Mouse (Mus musculus): Measurements from ENCODE around the gene Trnau1ap. TPM values are rescaled to one million over a fixed set of nuclear protein-coding genes. Genes with fewer than 3 reads are reported as not detected.
"Not testable (repeated sequence)": the region's sequence is repeated elsewhere in the genome, so short reads cannot be mapped to it uniquely, and the experiment has no call there.

The Trnau1ap gene
- total RNA-seq, 2 experiments from 2014 or later = 36.3 to 37.8 TPM

GRCm38 (mm10) chr4:132302939-132303479 lies 26.3 kb downstream of the Trnau1ap start, which contains the start of gene Rab42:
TSS of gene Rab42 (minus strand) at chr4:132303385.
- ATAC-seq (replicated peaks; ENCODE audit: poor library complexity, severe bottlenecking) = peak; percentile 82

GRCm38 (mm10) chr4:132301965-132302938 lies 27.1 kb downstream of the Trnau1ap start:
- ATAC-seq (replicated peaks; ENCODE audit: poor library complexity, severe bottlenecking) = no peak

GRCm38 (mm10) chr4:132301486-132301885 lies 27.9 kb downstream of the Trnau1ap start:
- ATAC-seq (replicated peaks; ENCODE audit: poor library complexity, severe bottlenecking) = no peak

GRCm38 (mm10) chr4:132299849-132300248 lies 29.5 kb downstream of the Trnau1ap start:
- no peak for ATAC-seq (replicated peaks; ENCODE audit: poor library complexity, severe bottlenecking)

GRCm38 (mm10) chr4:132295696-132296390 lies 33.5 kb downstream of the Trnau1ap start:
- ATAC-seq (replicated peaks; ENCODE audit: poor library complexity, severe bottlenecking) = no peak

GRCm38 (mm10) chr4:132293682-132294240 lies 35.6 kb downstream of the Trnau1ap start:
- no peak for ATAC-seq (replicated peaks; ENCODE audit: poor library complexity, severe bottlenecking)

GRCm38 (mm10) chr4:132292988-132293387 lies 36.4 kb downstream of the Trnau1ap start:
- ATAC-seq (replicated peaks; ENCODE audit: poor library complexity, severe bottlenecking) = no peak

- ATAC-seq (replicated peaks; ENCODE audit: poor library complexity, severe bottlenecking) = no peak
Measured at GRCm38 (mm10) chr4:132291624-132292335, 37.6 kb downstream of the Trnau1ap start.

GRCm38 (mm10) chr4:132291056-132291455 lies 38.3 kb downstream of the Trnau1ap start:
- no peak for ATAC-seq (replicated peaks; ENCODE audit: poor library complexity, severe bottlenecking)

GRCm38 (mm10) chr4:132288840-132289239 lies 40.5 kb downstream of the Trnau1ap start:
- ATAC-seq (replicated peaks; ENCODE audit: poor library complexity, severe bottlenecking) = not testable (repeated sequence)

GRCm38 (mm10) chr4:132275949-132276348 lies 53.4 kb downstream of the Trnau1ap start:
- no peak for ATAC-seq (replicated peaks; ENCODE audit: poor library complexity, severe bottlenecking)

GRCm38 (mm10) chr4:132274156-132274862 lies 55.0 kb downstream of the Trnau1ap start, which contains the start of gene Taf12:
TSS of gene Taf12 (plus strand) at chr4:132274375.
- peak; percentile 73 for ATAC-seq (replicated peaks; ENCODE audit: poor library complexity, severe bottlenecking)

GRCm38 (mm10) chr4:132273166-132273565 lies 56.2 kb downstream of the Trnau1ap start:
- ATAC-seq (replicated peaks; ENCODE audit: poor library complexity, severe bottlenecking) = no peak

- peak; percentile 66 for ATAC-seq (replicated peaks; ENCODE audit: poor library complexity, severe bottlenecking)
Measured at GRCm38 (mm10) chr4:132269740-132270560, 59.4 kb downstream of the Trnau1ap start.

GRCm38 (mm10) chr4:132268871-132269739 lies 60.2 kb downstream of the Trnau1ap start:
- ATAC-seq (replicated peaks; ENCODE audit: poor library complexity, severe bottlenecking) = peak; percentile 30

- no peak for ATAC-seq (replicated peaks; ENCODE audit: poor library complexity, severe bottlenecking)
Measured at GRCm38 (mm10) chr4:132266835-132267349, 62.4 kb downstream of the Trnau1ap start.

- no peak for ATAC-seq (replicated peaks; ENCODE audit: poor library complexity, severe bottlenecking)
Measured at GRCm38 (mm10) chr4:132263313-132263712, 66.0 kb downstream of the Trnau1ap start.
